Mouse (Mus musculus) embryonic facial prominence, embryonic 13.5 days (tissue): Measurements from ENCODE around the gene Prpf6. TPM values are rescaled to one million over a fixed set of nuclear protein-coding genes. Genes with fewer than 3 reads are reported as not detected.

Experiments
- ATAC-seq: fragments of 200-750 bp; cut with Nextera tagmentation; 2 replicates; pipeline ENCODE4 v1.8.0; 2017; ENCODE audit warnings: low read depth; ENCODE audit not compliant: insufficient number of reproducible peaks, insufficient read depth, low FRiP score, low TSS enrichment
- H3K27ac ChIP-seq: fragments of 300-500 bp; sonication (generic); 2 replicates; pipeline ENCODE4 v1.5.1; 2015; ENCODE audit warnings: moderate library complexity, mild to moderate bottlenecking, inconsistent platforms
- H3K27me3 ChIP-seq: fragments of 300-500 bp; sonication (generic); 2 replicates; pipeline ENCODE4 v1.6.1; 2015; ENCODE audit warnings: mild to moderate bottlenecking, inconsistent platforms
- H3K36me3 ChIP-seq: fragments of 300-500 bp; sonication (generic); 2 replicates; pipeline ENCODE4 v1.6.1; 2015; ENCODE audit warnings: mild to moderate bottlenecking, inconsistent platforms
- H3K4me1 ChIP-seq: fragments of 300-500 bp; sonication (generic); 2 replicates; pipeline ENCODE4 v1.6.1; 2015; ENCODE audit warnings: inconsistent platforms
- H3K4me2 ChIP-seq: fragments of 300-500 bp; sonication (generic); 2 replicates; pipeline ENCODE4 v1.6.1; 2015; ENCODE audit warnings: moderate library complexity, mild to moderate bottlenecking, inconsistent platforms
- H3K4me3 ChIP-seq: fragments of 300-500 bp; sonication (generic); 2 replicates; pipeline ENCODE4 v1.5.1; 2015; ENCODE audit warnings: mild to moderate bottlenecking, inconsistent platforms
- H3K9ac ChIP-seq: fragments of 300-500 bp; sonication (generic); 2 replicates; pipeline ENCODE4 v1.6.1; 2015; ENCODE audit warnings: mild to moderate bottlenecking, inconsistent platforms
- H3K9me3 ChIP-seq: fragments of 300-500 bp; sonication (generic); 2 replicates; pipeline ENCODE4 v1.6.1; 2016; ENCODE audit warnings: inconsistent platforms
- WGBS: fragments of 180-500 bp; shearing (Covaris S2); methylation state at CpG from one replicate; pipeline ENCODE4 v1.1.7; 2015; ENCODE audit warnings: mixed read lengths; 5-methylcytosine and 5-hydroxymethylcytosine counted together
- polyA plus RNA-seq: library from polyadenylated mRNA; unstranded; fragments of >200 nt; fragmentation: Nextera tagmentation; extraction: Ambion mirVana; gene quantifications from 2 replicates; pipeline ENCODE4 v1.2.1, GENCODE M21; 2015

Prpf6 gene
- polyA plus RNA-seq, 1 experiment from 2014 or later = 64.0 TPM

GRCm38 (mm10) chr2:181600828-181601750 lies 9.4 kb downstream of the Prpf6 start:
- peaks cover 30% of the 10 kb centered on the region for H3K27me3 ChIP-seq
- H3K4me1 ChIP-seq = peaks cover 35% of the 10 kb centered on the region
- peak; percentile 88 for ATAC-seq
- H3K4me2 ChIP-seq = peak overlapping the region; percentile 85
- H3K27ac ChIP-seq = peak overlapping the region; percentile 86
- H3K36me3 ChIP-seq = peaks cover 4% of the 10 kb centered on the region; the same call in 1 of the 2 replicates
- H3K9ac ChIP-seq = peak overlapping the region; percentile 89
- H3K4me3 ChIP-seq = peak overlapping the region; percentile 93
- 1% methylated on average over 57 of the region's 57 CpGs for WGBS
- H3K9me3 ChIP-seq = no peaks in the 10 kb centered on the region

- no peak for ATAC-seq
- WGBS = 25% methylated on average over 10 of the region's 10 CpGs
- Histone ChIP-seq H3K4me2 (peak overlapping the region; percentile 85), H3K4me3 (peak overlapping the region; percentile 93), H3K9ac (peak overlapping the region; percentile 89), H3K27me3 (peaks cover 30% of the 10 kb centered on the region), H3K9me3 (no peaks in the 10 kb centered on the region), H3K36me3 (peaks cover 4% of the 10 kb centered on the region; the same call in 1 of the 2 replicates), H3K4me1 (peaks cover 35% of the 10 kb centered on the region), H3K27ac (no peak overlapping the region; the same call in 1 of the 2 replicates)
Measured at GRCm38 (mm10) chr2:181601751-181602145, 10.1 kb downstream of the Prpf6 start.

GRCm38 (mm10) chr2:181602367-181602766 lies 10.7 kb downstream of the Prpf6 start:
- WGBS = 74% methylated on average over 4 of the region's 4 CpGs
- Histone ChIP-seq H3K4me1 (peaks cover 35% of the 10 kb centered on the region), H3K9me3 (no peaks in the 10 kb centered on the region), H3K4me2 (peak overlapping the region; percentile 85), H3K27me3 (peaks cover 29% of the 10 kb centered on the region), H3K36me3 (peaks cover 4% of the 10 kb centered on the region; the same call in 1 of the 2 replicates), H3K4me3 (peak overlapping the region; percentile 93), H3K27ac (no peak overlapping the region), H3K9ac (no peak overlapping the region)
- ATAC-seq = no peak

GRCm38 (mm10) chr2:181618761-181619495 lies 27.3 kb downstream of the Prpf6 start:
- Histone ChIP-seq H3K27me3 (no peaks in the 10 kb centered on the region), H3K36me3 (peaks cover 54% of the 10 kb centered on the region), H3K9ac (no peak overlapping the region), H3K27ac (no peak overlapping the region), H3K4me3 (no peak overlapping the region), H3K4me1 (no peaks in the 10 kb centered on the region), H3K9me3 (no peaks in the 10 kb centered on the region), H3K4me2 (no peak overlapping the region)
- 80% methylated on average over 5 of the region's 5 CpGs for WGBS
- ATAC-seq = no peak

GRCm38 (mm10) chr2:181623401-181623800 lies 31.7 kb downstream of the Prpf6 start:
- Histone ChIP-seq H3K4me2 (no peak overlapping the region), H3K27me3 (no peaks in the 10 kb centered on the region), H3K4me3 (no peak overlapping the region), H3K4me1 (no peaks in the 10 kb centered on the region), H3K27ac (no peak overlapping the region), H3K9me3 (no peaks in the 10 kb centered on the region), H3K9ac (no peak overlapping the region), H3K36me3 (peaks cover 63% of the 10 kb centered on the region)
- no peak for ATAC-seq

GRCm38 (mm10) chr2:181628471-181628870 lies 36.8 kb downstream of the Prpf6 start:
- Histone ChIP-seq H3K9me3 (no peaks in the 10 kb centered on the region), H3K27ac (no peak overlapping the region), H3K4me1 (no peaks in the 10 kb centered on the region), H3K4me3 (no peak overlapping the region), H3K27me3 (no peaks in the 10 kb centered on the region), H3K36me3 (peaks cover 56% of the 10 kb centered on the region), H3K9ac (no peak overlapping the region), H3K4me2 (no peak overlapping the region)
- no peak for ATAC-seq

- WGBS = 95% methylated on average over 6 of the region's 6 CpGs
- no peak overlapping the region for H3K9ac ChIP-seq
- no peak overlapping the region for H3K4me2 ChIP-seq
- H3K4me3 ChIP-seq = no peak overlapping the region
- H3K9me3 ChIP-seq = no peaks in the 10 kb centered on the region
- no peaks in the 10 kb centered on the region for H3K4me1 ChIP-seq
- ATAC-seq = no peak
- no peaks in the 10 kb centered on the region for H3K27me3 ChIP-seq
- peaks cover 71% of the 10 kb centered on the region for H3K36me3 ChIP-seq
- no peak overlapping the region for H3K27ac ChIP-seq
Measured at GRCm38 (mm10) chr2:181632624-181633023, 41.0 kb downstream of the Prpf6 start.

GRCm38 (mm10) chr2:181635865-181636264 lies 44.2 kb downstream of the Prpf6 start:
- H3K9me3 ChIP-seq = no peaks in the 10 kb centered on the region
- 87% methylated on average over 3 of the region's 3 CpGs for WGBS
- no peak for ATAC-seq
- H3K9ac ChIP-seq = no peak overlapping the region
- H3K4me1 ChIP-seq = no peaks in the 10 kb centered on the region
- no peak overlapping the region for H3K27ac ChIP-seq
- H3K27me3 ChIP-seq = no peaks in the 10 kb centered on the region
- no peak overlapping the region for H3K4me2 ChIP-seq
- H3K4me3 ChIP-seq = no peak overlapping the region
- peaks cover 83% of the 10 kb centered on the region for H3K36me3 ChIP-seq

GRCm38 (mm10) chr2:181644361-181644760 lies 52.7 kb downstream of the Prpf6 start:
- 94% methylated on average over 2 of the region's 2 CpGs for WGBS
- no peak for ATAC-seq
- Histone ChIP-seq H3K9me3 (no peaks in the 10 kb centered on the region), H3K27me3 (no peaks in the 10 kb centered on the region), H3K4me2 (no peak overlapping the region), H3K27ac (no peak overlapping the region), H3K4me3 (no peak overlapping the region), H3K36me3 (peaks cover 91% of the 10 kb centered on the region), H3K4me1 (peaks cover 8% of the 10 kb centered on the region), H3K9ac (no peak overlapping the region)

- Histone ChIP-seq H3K4me3 (no peak overlapping the region), H3K36me3 (peaks cover 91% of the 10 kb centered on the region), H3K4me2 (no peak overlapping the region), H3K4me1 (peaks cover 8% of the 10 kb centered on the region), H3K9me3 (no peaks in the 10 kb centered on the region), H3K9ac (no peak overlapping the region), H3K27ac (peak overlapping the region; percentile 17; the same call in 1 of the 2 replicates), H3K27me3 (no peaks in the 10 kb centered on the region)
- WGBS = 41% methylated on average over 3 of the region's 3 CpGs
- no peak for ATAC-seq
Measured at GRCm38 (mm10) chr2:181645666-181646065, 54.0 kb downstream of the Prpf6 start.

GRCm38 (mm10) chr2:181646626-181647472 lies 55.2 kb downstream of the Prpf6 start:
- no peak overlapping the region for H3K9ac ChIP-seq
- H3K4me2 ChIP-seq = no peak overlapping the region
- WGBS = 93% methylated on average over 6 of the region's 6 CpGs
- H3K27me3 ChIP-seq = no peaks in the 10 kb centered on the region
- H3K36me3 ChIP-seq = peaks cover 91% of the 10 kb centered on the region
- no peak overlapping the region for H3K27ac ChIP-seq
- H3K4me1 ChIP-seq = peaks cover 8% of the 10 kb centered on the region
- H3K9me3 ChIP-seq = no peaks in the 10 kb centered on the region
- H3K4me3 ChIP-seq = no peak overlapping the region
- ATAC-seq = no peak
